Mouse (Mus musculus) ZHBTc4 (cell line): Measurements from ENCODE around the gene Pkdcc.

Experiments used
- DNase-seq: peaks from one replicate; pipeline ENCODE4 v3.0.0-alpha.2; 2011; ENCODE audit warnings: low read depth, low spot score

The Pkdcc gene

DNA sequence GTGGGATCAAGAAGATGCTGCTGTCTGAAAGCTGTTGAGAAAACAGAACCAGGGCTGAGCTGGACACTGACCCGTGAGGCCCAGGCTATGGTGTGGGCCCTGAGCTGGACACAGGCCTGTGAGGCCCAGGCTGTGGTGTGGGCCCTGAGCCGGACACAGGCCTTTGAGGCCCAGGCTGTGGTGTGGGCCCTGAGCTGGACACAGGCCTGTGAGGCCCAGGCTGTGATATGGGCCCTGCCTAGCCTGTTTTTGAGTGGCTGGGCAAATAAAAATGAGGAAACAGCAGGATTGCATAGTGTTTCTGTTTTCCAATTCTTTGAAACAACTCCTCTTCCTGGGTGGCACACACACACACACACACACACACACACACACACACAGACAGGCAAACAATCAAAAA lies 2.7 kb upstream of the Pkdcc start:
- DNase-seq, result no peak

DNA sequence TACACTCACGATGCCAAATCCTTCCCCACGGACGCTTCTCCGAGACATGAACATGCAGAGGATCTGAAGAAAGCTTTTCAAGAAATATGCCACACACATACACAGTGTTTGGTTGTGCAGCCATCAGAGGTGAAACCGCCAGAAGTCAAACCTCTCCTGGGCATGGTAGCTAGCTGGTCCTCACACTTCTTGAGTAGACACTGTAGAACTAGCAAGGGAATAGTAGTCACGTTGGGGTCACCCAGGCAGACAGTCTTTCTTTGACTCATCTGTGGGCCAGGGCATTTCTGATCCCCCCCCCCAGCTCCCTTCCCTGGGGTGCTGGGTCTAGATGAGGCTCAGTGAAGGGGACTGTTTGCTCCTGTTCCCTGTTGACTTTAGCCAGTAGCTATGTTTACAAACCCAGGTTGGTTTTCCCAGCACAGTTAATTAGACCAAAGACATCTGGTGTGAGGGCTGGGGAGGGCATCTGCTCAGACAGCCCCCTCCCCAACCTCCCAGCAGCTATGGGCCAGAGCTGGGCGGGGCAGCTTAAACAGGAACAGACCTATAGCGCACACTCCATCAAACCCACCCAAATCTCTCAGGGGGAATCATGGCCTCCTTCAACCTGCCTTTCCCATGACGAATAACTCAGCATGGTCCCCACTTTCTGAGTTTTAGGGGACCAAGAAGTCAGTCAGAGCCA lies 1.7 kb upstream of the Pkdcc start:
- DNase-seq, result no peak

DNA sequence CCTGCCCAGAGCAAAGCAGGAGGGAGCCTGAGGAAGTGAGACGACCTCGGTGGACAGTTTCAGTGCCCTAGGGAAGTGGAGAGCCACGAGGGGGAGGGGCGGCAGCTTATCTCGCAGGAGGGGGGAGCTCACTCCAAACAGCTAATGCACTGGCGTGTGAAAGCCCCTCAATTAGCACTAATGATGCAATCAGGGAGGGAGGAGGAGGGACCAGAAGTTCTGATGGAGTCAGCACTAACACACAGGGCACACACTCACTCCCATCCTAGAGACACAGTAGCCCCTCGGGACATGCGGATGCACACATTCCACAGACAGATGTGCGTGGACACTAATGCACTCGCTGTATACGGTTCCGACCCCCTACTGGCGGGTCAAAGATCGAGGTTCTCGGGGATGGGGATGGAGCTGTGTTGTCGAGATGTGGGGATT lies 915 bp upstream of the Pkdcc start:
- DNase-seq, result peak; percentile 26

DNA sequence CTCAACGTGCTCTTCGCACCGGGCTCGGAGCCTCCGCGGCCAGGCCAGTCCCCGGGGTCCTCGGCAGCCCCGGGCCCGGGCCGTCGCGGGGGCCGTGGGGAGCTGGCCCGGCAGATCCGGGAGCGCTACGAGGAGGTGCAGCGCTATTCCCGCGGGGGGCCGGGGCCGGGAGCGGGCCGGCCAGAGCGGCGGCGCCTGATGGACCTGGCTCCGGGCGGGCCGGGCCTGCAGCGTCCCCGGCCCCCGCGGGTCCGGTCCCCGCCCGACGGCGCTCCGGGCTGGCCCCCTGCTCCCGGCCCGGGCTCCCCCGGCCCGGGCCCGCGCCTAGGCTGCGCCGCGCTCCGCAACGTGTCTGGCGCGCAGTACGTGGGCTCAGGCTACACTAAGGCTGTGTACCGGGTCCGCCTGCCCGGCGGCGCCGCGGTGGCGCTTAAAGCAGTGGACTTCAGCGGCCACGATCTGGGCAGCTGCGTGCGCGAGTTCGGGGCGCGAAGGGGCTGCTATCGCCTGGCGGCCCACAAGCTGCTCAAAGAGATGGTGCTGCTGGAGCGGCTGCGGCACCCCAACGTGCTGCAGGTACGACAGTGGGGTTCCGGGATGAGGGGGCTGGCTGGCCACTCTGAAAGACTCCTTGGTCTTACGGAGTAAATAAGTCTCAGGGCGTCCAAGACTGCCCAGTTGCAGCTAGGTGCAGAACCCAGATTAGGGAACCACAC lies 595 bp downstream of the Pkdcc start:
- DNase-seq, result peak; percentile 19

DNA sequence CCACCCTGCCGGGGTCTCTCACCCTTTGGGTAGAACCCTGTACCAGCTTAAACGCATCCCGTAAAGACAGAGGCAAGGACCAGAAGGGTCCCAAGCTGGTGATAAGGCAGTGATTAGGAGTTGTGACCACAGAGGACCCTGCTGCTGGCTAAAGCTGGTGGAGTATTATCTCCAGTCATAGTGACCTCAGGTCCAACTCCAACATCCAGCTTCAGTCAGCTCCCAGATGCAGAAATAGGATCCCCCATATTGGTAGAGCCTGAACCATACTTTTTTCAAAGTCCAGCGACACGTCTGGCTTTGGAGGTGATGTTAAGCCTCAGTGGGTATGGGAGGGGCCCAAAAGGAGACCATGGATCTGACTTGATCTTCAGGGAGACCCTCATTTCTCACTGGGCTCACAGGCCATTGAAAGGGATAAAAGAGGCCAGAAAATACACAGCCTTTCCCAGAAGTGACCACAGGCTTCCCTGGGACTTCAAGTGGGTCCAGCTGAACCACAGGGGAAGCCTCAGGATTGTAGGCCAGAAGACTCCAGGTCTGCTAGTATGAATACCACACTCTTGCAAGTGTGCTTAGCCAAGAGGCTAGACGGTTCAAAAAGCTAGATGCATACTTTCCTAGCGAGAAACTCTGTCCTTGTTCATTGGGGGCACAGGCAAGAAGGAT lies 1.3 kb downstream of the Pkdcc start:
- DNase-seq, result no peak

DNA sequence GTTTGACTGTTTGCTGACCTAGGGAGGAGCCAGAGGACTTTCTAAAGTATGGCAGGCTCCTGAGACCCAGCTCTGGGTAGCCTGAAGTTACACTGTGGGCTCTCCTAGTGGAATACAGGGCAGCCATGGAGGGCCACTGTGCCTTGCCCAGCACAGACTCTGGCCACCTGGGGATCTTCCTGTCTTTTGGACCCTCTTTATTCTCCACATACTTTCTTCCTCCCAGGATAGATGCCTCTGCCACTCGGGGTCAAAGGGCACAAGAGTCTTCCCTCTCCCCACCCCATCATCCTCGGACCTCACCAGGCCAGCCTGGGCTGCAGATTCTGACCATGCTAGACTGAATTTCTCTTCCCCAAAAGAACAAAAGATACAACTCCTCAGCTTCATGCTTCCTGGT lies 3.1 kb downstream of the Pkdcc start:
- DNase-seq, result no peak

DNA sequence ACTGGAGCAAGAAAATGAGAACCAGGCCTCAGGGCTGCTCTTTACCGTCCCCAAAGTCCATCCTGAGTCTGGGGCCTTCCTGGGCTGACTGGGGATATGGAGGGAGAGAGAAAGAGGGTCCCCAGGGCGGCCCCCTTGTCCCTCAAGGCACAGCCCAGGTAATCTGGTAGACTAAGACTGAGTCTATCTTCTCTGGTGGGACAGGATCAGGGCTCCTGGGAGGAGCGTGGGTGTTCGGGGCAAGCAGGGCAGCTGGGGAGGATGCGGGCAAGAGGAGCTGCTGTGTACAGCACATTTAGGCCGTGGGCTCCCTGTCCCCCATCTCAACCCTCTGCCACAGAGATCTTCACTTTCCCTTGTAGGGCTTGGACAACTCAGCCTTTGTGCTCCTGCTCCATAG lies 3.6 kb downstream of the Pkdcc start:
- no peak for DNase-seq

DNA sequence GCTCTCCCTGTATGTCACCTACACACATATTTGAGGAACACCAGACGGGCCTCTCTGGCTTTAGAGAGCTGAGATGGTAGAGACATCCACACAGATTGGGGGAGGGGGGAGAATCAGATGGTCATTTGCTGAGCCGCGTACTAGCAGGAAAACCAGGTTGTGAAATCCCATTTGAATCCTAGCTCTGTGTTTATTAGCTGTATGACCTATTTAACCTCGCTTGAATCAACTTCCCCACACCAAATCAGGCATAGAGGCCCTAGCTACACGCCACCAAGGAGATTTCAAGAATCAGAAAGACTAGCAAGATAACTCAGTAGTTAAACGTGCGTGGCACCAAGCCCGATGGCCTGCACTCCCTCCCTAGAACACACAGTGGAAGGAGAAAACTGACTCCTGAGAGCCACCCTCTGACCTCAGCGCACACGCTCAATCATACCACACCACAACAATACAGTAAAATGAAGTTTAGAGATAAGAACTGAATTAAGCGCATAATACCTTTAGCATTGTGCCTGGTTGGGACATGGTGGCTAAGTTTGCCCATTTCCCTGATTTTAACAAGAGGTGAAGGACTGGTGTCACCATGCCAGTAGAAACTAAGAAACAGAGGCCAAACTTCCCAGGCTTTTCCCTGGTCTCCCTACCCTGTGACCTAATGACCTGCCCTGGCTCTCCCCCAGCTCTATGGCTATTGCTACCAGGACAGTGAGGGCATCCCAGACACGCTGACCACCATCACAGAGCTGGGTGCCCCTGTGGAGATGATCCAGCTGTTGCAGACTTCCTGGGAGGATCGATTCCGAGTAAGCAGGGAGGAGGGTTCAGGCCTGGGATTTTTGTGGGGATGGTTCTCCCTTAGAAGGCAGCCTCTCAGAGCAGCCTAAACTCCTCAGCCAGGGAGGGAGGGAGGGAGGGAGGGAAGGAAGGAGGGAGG lies 4.5 kb downstream of the Pkdcc start:
- no peak for DNase-seq

DNA sequence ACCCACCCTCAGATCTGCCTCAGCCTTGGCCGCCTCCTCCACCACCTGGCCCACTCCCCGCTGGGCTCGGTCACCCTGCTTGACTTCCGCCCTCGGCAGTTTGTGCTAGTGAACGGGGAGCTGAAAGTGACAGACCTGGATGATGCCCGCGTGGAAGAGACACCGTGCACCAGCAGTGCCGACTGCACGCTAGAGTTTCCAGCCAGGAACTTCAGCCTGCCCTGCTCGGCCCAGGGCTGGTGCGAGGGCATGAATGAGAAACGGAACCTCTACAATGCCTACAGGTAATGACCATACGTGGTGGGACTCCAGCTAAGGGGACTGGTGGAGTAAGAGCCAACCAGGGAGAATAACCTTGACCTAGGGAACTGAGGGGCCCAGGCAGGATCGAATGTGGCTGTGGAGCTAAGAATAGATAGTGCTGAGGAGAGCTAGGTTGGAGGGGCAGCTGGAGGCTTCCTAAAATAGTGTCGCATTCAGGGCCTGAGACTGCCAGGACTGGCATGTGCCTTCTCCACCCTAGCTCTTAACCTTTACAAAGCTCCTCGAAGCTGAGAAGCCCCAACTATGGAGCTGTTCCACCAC lies 6.0 kb downstream of the Pkdcc start:
- DNase-seq, result no peak

DNA sequence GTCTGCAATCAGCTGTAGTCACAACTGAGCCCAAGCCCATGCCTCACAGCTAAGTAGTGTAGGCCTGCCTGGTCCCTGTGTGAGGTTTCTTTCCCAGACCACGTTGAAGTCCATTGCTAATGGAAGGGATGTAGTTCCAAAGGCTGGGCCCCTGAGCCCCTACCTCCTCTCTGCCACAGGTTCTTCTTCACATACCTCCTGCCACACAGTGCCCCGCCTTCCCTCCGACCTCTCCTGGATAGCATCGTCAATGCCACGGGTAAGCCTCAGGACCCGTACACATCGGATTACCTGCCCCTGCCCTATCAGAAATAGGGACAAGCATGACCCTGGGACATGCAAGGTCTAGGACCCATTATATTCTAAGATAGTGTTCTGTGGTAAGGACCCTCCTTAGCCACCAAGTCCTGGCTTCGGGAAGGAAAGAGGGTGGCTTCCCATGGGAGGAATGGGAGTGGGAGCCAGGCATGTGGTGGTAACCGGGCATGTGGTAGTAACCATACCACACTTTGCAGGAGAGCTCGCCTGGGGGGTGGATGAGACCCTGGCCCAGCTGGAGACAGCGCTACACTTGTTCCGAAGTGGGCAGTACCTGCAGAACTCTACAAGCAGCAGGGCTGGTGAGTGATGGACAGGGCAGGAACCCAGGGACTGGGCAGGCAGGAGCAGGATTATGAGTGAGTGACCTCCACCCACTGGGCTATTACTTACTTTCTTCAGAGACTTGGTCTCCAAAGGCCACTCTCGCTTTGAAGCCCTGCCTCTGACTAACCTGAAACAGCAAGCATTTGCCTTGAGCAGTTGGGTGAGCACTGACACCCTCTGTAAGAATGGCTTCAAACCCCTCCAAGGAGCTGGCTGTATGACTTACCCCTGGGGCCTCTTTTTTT lies 6.8 kb downstream of the Pkdcc start:
- no peak for DNase-seq

DNA sequence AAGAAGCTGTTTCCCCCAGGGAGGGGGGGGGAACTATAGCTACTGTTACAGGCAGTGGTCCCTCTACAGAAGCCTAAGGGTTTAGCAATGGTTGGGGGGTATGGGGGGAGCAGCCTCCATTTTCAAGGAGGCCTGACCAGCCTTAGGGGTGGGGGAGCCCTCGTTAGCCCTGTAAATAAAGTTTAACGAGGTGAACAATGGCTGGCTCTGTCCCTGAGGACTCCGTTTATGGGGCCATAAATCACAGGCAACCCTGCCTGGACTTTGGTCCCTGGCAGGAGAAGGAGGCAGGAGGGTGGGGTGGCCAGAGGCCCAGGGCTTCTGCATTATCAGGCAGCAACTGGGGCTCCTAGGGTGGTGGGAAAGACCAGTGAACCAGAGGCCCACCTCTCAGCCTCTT lies 7.6 kb downstream of the Pkdcc start:
- DNase-seq, result no peak

DNA sequence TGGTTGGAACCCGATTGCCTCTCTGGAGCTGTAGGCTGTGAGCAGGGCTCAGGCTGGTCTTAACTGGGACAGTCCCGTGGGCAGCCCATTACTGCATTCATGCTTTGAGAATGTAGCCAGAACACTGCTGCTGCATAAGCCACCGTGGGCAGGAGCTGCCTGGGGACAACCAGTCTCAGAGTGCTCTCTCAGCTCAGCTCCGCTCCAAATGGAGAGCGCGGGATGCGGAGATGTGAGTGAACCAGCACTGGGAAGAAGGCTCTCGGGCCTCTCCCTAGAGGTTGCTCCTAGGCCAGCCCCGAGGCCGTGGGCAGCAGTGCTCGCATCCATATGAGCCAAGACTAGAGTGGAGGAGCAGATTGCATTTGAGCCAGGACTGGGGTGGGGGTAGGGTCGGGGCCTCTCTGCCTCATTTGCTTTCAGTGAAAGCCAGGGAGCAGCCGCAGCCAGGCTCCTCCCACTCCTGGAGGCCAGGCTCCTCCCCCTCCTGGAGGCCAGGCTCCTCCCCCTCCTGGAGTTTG lies 9.4 kb downstream of the Pkdcc start:
- peak; percentile 31 for DNase-seq

DNA sequence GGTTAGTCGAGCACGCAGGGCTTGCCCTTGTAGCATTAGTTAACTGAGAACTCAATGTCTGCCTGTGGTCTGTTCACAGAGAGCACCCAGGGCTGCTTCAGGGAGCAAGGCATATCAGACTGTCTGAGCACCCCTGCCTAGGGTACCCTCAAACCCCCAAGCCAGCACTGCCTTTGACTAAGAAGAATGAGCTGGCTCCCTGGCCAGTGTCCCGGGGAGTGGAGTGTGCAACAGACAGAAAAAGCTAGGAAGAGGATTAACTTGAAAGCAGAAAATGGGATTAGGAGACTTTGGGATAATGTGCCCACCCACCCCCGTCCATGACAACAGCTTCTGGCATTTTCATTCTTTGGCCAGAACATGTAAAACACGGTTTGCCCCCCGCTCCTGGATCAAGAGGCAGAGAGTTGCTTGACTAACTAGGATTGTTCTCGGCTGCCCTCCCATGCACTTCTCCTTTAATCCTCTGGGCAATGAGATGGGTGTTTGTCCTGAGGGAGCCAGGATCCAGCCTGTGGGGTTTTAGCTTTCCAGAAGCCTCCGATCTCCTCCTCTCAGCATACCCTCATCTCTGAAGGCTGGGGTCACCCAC lies 11.4 kb downstream of the Pkdcc start:
- DNase-seq, result no peak

DNA sequence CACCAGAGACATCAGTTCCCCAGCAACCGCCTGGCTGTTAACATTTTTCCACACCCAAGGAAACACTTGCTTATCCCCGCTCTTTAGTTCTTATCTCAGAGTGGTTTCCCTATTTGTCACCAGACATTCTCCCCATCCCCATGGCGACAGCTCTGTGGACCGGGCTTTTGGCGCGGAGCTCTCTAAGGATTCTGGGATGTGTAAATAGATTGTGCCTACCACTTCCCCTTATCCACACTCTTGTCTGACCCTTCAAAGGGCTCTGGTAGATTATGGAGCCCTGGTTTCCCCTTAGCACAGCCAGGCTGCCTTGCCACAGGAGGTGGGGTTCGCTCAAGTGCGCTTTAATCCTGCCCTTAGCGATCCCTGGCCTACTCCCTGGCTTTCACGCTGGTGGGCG lies 16.3 kb downstream of the Pkdcc start:
- DNase-seq, result peak; percentile 11

DNA sequence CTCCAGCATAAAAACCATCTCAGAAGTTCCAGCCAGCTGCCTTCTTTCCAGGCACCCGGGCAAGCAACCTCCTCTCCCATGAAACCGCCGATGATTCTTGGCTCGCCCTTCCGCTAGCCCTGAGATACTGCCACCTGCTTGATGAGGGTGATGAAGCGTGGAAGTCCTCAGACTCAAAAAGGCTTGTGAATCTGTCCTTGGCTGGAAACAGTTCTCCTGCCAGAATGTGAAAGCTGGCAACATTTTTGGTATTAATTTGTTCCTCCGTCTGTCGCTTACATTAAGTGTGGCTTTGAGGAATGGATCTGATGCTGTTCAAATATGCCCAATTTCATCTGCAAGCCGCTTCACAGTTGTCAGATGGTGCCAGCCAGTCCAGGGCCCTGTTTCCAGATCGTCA lies 20.1 kb downstream of the Pkdcc start:
- DNase-seq, result no peak

DNA sequence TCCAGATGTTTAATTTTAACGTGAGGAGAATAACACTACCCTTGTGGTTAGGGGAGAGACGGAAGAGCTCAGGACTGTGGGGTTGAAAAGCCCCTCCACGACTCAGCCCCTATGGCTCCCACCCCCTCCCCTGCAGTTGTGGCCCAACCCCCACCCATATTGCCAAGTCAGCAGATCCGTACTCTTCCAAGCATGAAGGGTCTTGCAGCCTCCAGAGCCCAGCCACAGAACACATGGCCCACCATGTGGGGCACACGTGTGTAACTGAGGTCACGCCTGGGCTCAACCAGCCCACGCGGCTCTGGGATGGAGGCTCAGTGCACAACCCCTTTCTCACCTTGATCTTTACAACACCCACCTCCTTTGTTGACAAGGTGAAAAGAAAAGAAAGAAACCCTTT lies 21.1 kb downstream of the Pkdcc start:
- DNase-seq, result no peak

DNA sequence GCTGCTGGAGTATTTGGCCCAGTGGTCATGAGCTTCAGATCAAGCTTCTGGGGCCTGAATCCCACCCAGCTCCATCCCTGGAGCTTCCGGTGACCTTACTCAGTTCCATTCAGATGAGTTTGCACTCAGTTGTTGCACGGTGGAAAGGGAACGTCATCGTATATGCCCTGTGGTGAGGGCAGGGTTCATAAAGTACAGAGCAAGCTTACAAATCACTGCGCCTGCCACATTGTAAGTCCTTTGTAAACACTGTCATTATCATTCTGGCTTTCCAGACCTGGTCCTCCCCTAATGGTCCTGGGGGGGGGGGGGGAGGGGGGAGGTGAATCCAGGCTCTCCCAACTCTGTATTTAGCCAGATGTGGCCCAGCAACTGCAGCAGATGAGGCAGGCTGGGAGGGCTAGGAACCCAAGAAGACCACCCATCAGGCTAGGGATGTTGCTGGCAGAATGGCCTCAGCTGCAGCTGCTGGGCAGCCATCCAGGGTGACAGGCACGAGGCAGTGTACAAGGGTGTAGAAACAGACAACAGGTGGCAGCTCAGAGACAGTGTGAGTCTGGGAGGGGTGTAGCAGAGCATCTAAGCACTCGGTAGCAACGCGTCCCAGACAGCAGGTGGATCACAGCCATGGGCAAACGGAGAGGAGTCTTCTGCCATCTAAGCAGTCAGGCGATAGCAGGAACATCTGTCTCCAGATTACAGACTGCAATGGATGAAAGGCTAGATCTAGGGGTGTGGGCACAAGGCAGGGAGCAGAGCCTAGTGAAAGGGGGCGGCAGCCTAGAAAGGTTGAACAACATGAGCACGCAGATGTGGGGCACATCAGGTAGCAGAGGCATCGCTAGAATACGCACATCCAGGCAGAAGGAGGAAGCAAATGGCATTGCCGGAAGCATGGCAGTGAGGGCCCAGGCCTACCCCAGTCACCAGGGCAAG lies 23.3 kb downstream of the Pkdcc start:
- DNase-seq, result no peak

DNA sequence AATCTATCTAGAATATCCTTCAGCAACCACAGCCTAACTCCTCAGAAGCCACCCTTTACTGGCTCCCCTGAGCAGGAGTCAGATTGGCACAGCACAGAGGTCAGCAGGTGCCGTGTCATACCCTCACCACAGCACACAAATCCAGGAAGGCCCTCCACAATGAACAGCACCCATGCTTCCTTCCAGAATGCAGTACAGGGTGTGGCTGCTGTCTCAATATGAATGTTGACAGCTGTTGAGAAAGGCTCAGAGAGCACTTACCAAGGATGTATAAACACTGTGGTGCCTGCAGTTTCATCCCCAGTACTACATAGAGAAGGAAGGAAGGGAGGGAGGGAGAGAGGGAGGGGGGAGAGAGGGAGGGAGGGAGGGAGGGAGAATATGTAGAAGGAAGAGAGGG lies 29.4 kb downstream of the Pkdcc start:
- DNase-seq, result no peak

DNA sequence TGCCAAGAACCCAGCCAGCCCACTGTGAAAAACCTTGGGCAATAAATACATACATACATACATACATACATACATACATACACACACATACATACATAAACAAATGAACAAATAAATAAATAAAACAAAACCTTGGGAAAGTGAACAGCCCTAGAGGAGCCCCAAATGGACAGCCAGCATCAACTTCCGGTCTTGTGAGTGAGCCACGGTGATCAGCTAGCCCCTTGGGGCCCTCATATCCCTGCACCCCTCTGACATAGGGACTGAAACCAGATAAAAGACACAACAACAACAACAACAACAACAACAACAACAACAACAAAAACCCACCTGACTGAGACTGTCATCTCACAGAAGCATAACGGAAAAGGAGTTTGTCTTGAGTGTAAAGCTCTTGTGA lies 30.4 kb downstream of the Pkdcc start:
- DNase-seq, result no peak
